Comparison of ENCODE assay signal across 20 mouse cellular contexts in genomic region chr11:90340836-90341235, GRCm38 (mm10). TPM values are rescaled to one million over a fixed set of nuclear protein-coding genes. Genes with fewer than 3 reads are reported as not detected.
A peak's percentile ranks its signal among the peaks of the same experiment; 100 is the strongest.
DNase-seq lines count a peak whose midpoint lies in the region; ATAC-seq and TF ChIP-seq lines count a peak whose summit lies in the region.
"Had no signal": no experiment of that assay in that cellular context is flagged by ENCODE, and none has a peak within 500 bp of the region (broad histone marks: within the 10 kb centered on the region; RNA-seq: fewer than 3 reads in every experiment).

No protein-coding gene starts in this region.

- no peak overlapping the region for H3K4me2 ChIP-seq in stomach, postnatal 0 days (replicated peaks; ENCODE audit: low read depth)
- H3K4me2 ChIP-seq in midbrain, embryonic 16.5 days (ENCODE audit: low read length), result no peak overlapping the region
- H3K4me2 ChIP-seq: forebrain, embryonic 13.5 days; heart, embryonic 11.5 days; heart, embryonic 15.5 days; hindbrain, embryonic 13.5 days had no signal

- no peaks in the 10 kb centered on the region for H3K9me3 ChIP-seq in stomach, postnatal 0 days (ENCODE audit: control insufficient read depth, low read length)
- H3K9me3 ChIP-seq in midbrain, embryonic 16.5 days (replicated peaks; ENCODE audit: control insufficient read depth, low read length, poor library complexity, severe bottlenecking), result no peaks in the 10 kb centered on the region
- H3K9me3 ChIP-seq: forebrain, embryonic 13.5 days; heart, embryonic 15.5 days; hindbrain, embryonic 13.5 days had no signal

- TF ChIP-seq EP300 in stomach, postnatal 0 days (optimal IDR thresholded peaks at IDR 0.05), result no peak

- no peaks in the 10 kb centered on the region for H3K36me3 ChIP-seq in stomach, postnatal 0 days (ENCODE audit: control insufficient read depth, insufficient read depth, low read length)
- H3K36me3 ChIP-seq in midbrain, embryonic 16.5 days (ENCODE audit: control insufficient read depth, insufficient read depth, low read length), result no peaks in the 10 kb centered on the region; the same call in 1 of the 2 replicates
- H3K36me3 ChIP-seq: heart, embryonic 15.5 days; hindbrain, embryonic 13.5 days had no signal

- peak; percentile 47 for ATAC-seq in stomach, postnatal 0 days (ENCODE audit: low FRiP score, low TSS enrichment)
- ATAC-seq in midbrain, embryonic 16.5 days, result no peak
- ATAC-seq: forebrain, embryonic 13.5 days; hindbrain, postnatal 0 days; Patski had no signal

- WGBS in stomach, postnatal 0 days, result 87% methylated on average over 13 of the region's 13 CpGs
- 96% methylated on average over 13 of the region's 13 CpGs for WGBS in midbrain, embryonic 16.5 days

- TF ChIP-seq CTCF in stomach, postnatal 0 days (IDR thresholded peaks at IDR 0.05; ENCODE audit: low read depth), result no peak

- 0 out of 2 replicates have a peak overlapping the region, but pooled peaks have one; percentile 25 for H3K4me3 ChIP-seq in brown adipose tissue, adult 24 weeks (ENCODE audit: insufficient read depth, low read depth, low read length)
- H3K4me3 ChIP-seq in stomach, postnatal 0 days (ENCODE audit: low read depth, low read length), result no peak overlapping the region
- no peak overlapping the region for H3K4me3 ChIP-seq in midbrain, embryonic 16.5 days (ENCODE audit: low read depth, low read length)
- H3K4me3 ChIP-seq: forebrain, embryonic 13.5 days; heart, adult 2 months; heart, embryonic 15.5 days; hindbrain, embryonic 13.5 days had no signal

- H3K27ac ChIP-seq in brown adipose tissue, adult 24 weeks (replicated peaks; ENCODE audit: low read depth, low read length), result peak overlapping the region; percentile 15; the same call in 1 of the 2 replicates
- no peak overlapping the region for H3K27ac ChIP-seq in stomach, postnatal 0 days (replicated peaks)
- H3K27ac ChIP-seq in midbrain, embryonic 16.5 days (ENCODE audit: low read length), result no peak overlapping the region
- H3K27ac ChIP-seq: forebrain, embryonic 13.5 days; heart, adult 2 months; heart, embryonic 15.5 days; hindbrain, embryonic 13.5 days; hindbrain, postnatal 0 days had no signal

- peaks cover 6% of the 10 kb centered on the region for H3K4me1 ChIP-seq in brown adipose tissue, adult 24 weeks (ENCODE audit: control insufficient read depth, insufficient read depth, insufficient read length, low read length)
- no peaks in the 10 kb centered on the region for H3K4me1 ChIP-seq in stomach, postnatal 0 days (replicated peaks; ENCODE audit: control insufficient read depth, insufficient read depth)
- no peaks in the 10 kb centered on the region for H3K4me1 ChIP-seq in midbrain, embryonic 16.5 days (ENCODE audit: control insufficient read depth, insufficient read depth, low read length)
- H3K4me1 ChIP-seq: forebrain, embryonic 13.5 days; heart, embryonic 15.5 days; hindbrain, embryonic 13.5 days had no signal

- H3K9ac ChIP-seq in stomach, postnatal 0 days (ENCODE audit: low read length), result no peak overlapping the region
- H3K9ac ChIP-seq in midbrain, embryonic 16.5 days (ENCODE audit: low read depth, low read length), result no peak overlapping the region
- H3K9ac ChIP-seq: forebrain, embryonic 13.5 days; heart, embryonic 15.5 days; hindbrain, embryonic 13.5 days had no signal

- no peaks in the 10 kb centered on the region for H3K27me3 ChIP-seq in stomach, postnatal 0 days (ENCODE audit: control insufficient read depth, insufficient read depth, low read length)
- no peaks in the 10 kb centered on the region for H3K27me3 ChIP-seq in midbrain, embryonic 16.5 days (ENCODE audit: control insufficient read depth, insufficient read depth, low read depth, low read length)
- H3K27me3 ChIP-seq: CH12.LX; forebrain, embryonic 13.5 days; heart, embryonic 15.5 days; hindbrain, embryonic 13.5 days had no signal

- peak; percentile 65 for DNase-seq in adrenal gland, postnatal 14 days
- no peak for DNase-seq in adrenal gland, adult 18-20 months (ENCODE audit: low spot score in 2 of 2)
- peak; percentile 19 for DNase-seq in ZHBTc4 (ENCODE audit: low read depth, low spot score)
- no peak for DNase-seq in stomach, postnatal 0 days (ENCODE audit: low spot score)
- DNase-seq: cerebellum, adult 18-20 months; cerebellum, adult 9-11 months; cerebellum, postnatal 36 days; gastrocnemius, postnatal 10 days; heart, adult 2 months; heart, postnatal 14 days; kidney, adult 11 months had no signal

RNA-seq across cellular contexts. Expression of gene Hlf, which starts 49.9 kb away (rescaled TPM):
- total RNA-seq in adrenal gland, postnatal 14 days (2021), result 28.2 and 29.1 TPM in 2 replicates
- total RNA-seq in adrenal gland, adult 18-20 months (2021), result 10 to 100 TPM in 1 of 2 experiments, 1 to 10 TPM in 1; 8.9 to 14.8 TPM
- 12.9 and 32.9 TPM in 2 replicates for polyA plus RNA-seq in brown adipose tissue, adult 24 weeks (2012; ENCODE audit: insufficient read depth, insufficient read length, missing spikeins)
- polyA plus RNA-seq in stomach, postnatal 0 days (2015; fragmentation: Nextera tagmentation; extraction: Ambion mirVana), result 1.2 and 1.6 TPM in 2 replicates
- 6.6 and 6.9 TPM in 2 replicates for polyA plus RNA-seq in midbrain, embryonic 16.5 days (2015; fragmentation: Nextera tagmentation; extraction: Ambion mirVana)

Comparison
In these comparisons a context has a peak if more than half of its experiments do, and no peak if none do; other contexts are left out.
1. DNase-seq: peak in adrenal gland, postnatal 14 days (single experiment) and ZHBTc4 (single experiment); none in adrenal gland, adult 18-20 months (0 of 2) and stomach, postnatal 0 days (single experiment).